Mouse (Mus musculus) lung, adult 18-20 months (tissue): ENCODE data around the gene Zdhhc12.

Experiments
- DNase-seq, 2 experiments: peaks; one replicate each; pipeline ENCODE4 v3.0.0; 2022; ENCODE audit warnings: mixed read lengths in 2 of 2

Gene Zdhhc12

GRCm38 (mm10) chr2:30095882-30096527 lies 2.6 kb upstream of the Zdhhc12 start:
- DNase-seq = peak; percentile 58 to 60

DNA sequence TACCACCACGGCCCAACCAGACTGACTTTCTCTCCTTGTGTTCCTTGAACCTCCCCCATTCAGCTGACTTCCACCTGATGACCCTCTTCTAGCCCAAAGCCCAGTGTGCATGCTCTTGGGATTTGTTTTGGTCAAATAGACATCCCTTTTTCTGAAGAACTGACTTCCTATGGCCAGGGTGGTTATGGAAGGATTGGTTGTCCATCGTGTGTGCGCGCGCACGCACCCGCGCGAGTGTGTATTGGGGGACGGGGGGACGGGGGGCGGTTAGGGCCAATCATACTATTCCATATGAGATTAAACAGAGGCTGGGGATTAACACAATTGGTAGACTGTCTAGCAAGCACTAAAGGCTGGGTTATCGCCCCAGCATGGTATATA lies 750 bp upstream of the Zdhhc12 start:
- DNase-seq = no peak

- no peak for DNase-seq
These were observed 1.0 kb downstream of the Zdhhc12 start for GRCm38 (mm10) chr2:30092280-30092918.

- no peak for DNase-seq
These were observed 1.9 kb downstream of the Zdhhc12 start for GRCm38 (mm10) chr2:30091521-30091920.

GRCm38 (mm10) chr2:30087310-30087709 lies 6.1 kb downstream of the Zdhhc12 start:
- no peak for DNase-seq

GRCm38 (mm10) chr2:30084632-30085031 lies 8.8 kb downstream of the Zdhhc12 start:
- no peak for DNase-seq

GRCm38 (mm10) chr2:30084113-30084512 lies 9.3 kb downstream of the Zdhhc12 start:
- DNase-seq = no peak

GRCm38 (mm10) chr2:30080181-30080800 lies 13.2 kb downstream of the Zdhhc12 start:
- DNase-seq = no peak

DNA sequence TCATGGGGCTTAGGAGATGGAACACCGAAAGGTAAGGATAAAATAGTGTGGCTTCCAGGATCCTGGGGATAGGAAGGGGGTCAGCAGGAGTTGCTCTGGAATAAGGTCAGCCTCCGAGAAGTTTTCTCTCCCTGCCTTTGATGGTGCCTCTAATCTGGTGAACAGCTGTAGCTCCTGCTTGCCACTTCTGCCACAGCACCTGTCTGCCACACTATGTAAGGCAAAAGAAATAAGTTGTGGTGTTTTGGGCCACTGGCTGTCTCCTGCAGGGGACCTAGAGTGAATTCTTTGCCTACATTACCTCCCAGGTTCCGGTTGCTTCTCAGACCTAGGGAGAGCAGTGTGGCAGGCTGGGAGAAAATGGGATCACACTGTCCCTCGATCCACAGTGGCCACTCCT lies 14.7 kb downstream of the Zdhhc12 start:
- no peak for DNase-seq

- peak; percentile 70 for DNase-seq
These were observed 15.1 kb downstream of the Zdhhc12 start for GRCm38 (mm10) chr2:30078349-30078712.

DNA sequence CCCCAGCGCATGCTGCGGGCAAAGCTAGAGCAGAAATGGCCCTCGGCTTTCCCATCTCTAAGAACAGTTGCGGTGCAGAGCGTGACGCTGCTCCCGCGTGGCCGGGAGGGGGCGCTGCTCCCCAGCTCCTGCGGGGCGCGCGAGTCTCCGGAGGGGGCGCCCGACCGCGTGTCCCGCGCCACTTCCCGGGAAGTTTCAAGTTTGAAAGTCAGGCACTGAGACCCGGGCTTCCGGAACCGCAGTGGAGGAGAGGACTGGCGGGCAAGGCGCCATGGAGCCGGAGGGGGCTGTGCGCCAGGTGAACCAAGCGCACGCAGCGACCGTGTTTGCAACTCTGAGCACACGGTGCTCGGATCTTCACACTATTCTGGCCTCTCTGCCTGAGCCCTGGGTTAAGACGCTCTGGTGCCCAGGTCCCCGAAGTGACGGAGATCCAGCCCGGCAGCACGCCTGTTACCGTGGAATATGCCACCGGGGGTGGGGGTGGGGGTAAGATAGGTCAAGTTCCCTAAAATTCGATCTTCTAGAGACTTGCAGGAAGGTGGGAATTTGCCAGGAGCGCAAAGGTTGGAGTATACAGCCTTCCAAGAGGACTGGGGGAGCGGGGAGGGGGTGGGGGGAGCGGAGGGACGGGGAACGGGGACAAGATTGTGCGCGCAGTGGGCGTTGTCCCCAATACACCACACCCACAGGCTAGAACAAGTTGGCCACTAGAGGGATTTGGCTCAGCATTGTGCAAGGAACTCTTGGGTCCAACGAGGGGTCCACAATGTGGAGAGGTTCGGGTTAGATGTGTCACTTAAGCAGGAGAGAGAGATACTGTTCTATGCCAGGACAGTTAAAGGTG lies 15.7 kb downstream of the Zdhhc12 start, which contains the start of gene Pkn3:
Gene Pkn3, plus strand, starts transcription at position 183 of the 847 bp plus-strand sequence.
- DNase-seq = peak; percentile 82 to 89

- no peak for DNase-seq
These were observed 16.5 kb downstream of the Zdhhc12 start for GRCm38 (mm10) chr2:30076959-30077358.

DNA sequence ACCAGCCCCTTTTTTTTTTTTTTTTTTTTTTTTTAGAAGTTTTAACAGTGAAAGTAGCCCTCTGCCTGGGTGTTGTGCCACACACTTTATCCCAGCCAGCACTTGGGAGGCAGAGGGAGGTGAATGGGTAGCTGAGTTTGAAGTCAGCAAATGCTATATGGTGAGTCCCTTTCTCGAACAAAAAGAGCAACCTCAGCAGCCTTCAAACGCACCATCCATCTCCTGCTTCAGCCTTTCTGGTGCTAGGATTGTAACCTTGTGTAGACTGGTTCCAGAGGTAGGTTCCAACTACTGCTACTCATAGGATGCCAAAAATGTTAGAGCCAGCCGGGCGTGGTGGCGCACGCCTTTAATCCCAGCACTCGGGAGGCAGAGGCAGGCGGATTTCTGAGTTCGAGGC lies 17.0 kb downstream of the Zdhhc12 start:
- no peak for DNase-seq

GRCm38 (mm10) chr2:30075625-30076024 lies 17.8 kb downstream of the Zdhhc12 start:
- no peak for DNase-seq

- no peak for DNase-seq
These were observed 20.2 kb downstream of the Zdhhc12 start for GRCm38 (mm10) chr2:30073285-30073684.

DNA sequence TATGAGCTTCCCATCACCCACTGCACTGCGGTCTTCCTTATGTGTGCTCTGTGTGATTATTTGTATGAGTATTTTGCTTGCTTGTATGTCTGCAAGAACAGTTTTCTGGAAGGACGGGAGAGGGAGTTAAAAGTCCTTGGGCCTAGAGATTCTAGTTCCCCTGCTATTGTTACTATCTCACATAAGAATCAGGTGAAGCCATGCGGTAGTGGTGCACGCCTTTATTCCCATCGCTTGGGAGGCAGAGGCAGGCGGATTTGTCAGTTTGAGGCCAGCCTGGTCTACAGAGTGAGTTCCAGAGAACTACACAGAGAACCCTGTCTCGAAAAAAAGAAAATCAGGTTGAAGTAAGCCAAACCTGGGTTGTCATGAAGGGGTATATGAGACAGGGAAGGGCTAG lies 20.6 kb downstream of the Zdhhc12 start:
- DNase-seq = no peak

GRCm38 (mm10) chr2:30067962-30068361 lies 25.5 kb downstream of the Zdhhc12 start:
- DNase-seq = no peak

DNA sequence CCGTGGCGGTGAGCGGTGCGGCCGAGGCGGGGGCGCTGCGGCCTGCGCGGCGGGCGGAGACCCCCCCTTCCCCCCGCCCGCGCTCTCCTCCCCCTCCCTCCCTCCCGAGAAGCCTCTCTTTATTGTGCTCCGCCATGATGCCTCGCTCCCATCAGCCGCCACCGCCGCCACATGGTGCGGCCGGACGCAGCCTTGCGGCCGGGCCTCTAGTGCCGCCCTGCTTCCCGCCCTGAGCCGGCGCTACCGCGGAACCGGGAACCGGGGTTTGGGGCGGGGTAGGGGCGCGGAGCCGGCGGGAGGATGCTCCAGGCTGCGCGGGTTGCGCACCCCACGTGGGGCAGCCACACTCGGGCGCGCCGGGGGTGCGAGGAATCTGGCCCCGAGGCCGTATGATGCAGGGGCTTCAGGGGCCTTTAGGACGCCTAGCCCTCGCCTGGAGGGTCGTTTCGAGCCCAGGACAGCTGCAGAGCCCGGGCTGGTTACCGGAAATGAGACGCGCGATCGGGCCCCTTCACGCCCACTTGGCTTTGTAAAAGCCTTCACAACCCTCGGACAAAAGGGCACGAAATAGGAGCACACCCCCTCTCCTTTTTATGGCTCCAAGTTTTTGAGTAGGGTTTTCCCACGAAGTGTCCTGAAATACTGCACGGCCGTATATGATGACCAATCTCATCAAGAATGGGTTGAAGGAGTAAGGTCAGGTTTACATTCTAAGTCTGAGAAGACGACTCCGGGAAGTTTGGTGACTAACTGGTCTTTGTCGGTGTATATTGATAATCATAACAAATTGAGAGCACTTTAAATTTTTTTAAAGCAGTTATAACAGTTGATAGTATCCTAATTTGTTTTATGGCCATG lies 26.2 kb downstream of the Zdhhc12 start:
- DNase-seq = peak in 1 of 2 experiments; percentile 40

- peak; percentile 96 to 97 for DNase-seq
These were observed 27.2 kb downstream of the Zdhhc12 start for GRCm38 (mm10) chr2:30066046-30066901.

- no peak for DNase-seq
These were observed 29.1 kb downstream of the Zdhhc12 start for GRCm38 (mm10) chr2:30064298-30064697.

GRCm38 (mm10) chr2:30063791-30064190 lies 29.7 kb downstream of the Zdhhc12 start:
- no peak for DNase-seq
